Mouse (Mus musculus) midbrain, embryonic 11.5 days (tissue): ENCODE results near the gene Becn1. TPM values are rescaled to one million over a fixed set of nuclear protein-coding genes. Genes with fewer than 3 reads are reported as not detected.
"Not testable (repeated sequence)": the region's sequence is repeated elsewhere in the genome, so short reads cannot be mapped to it uniquely, and the experiment has no call there.

Experiments
- ATAC-seq: fragments of 200-750 bp; cut with Nextera tagmentation; 2 replicates; pipeline ENCODE4 v1.8.0; 2017; ENCODE audit warnings: moderate TSS enrichment, moderate library complexity; ENCODE audit not compliant: low FRiP score
- DNase-seq: peaks from one replicate; pipeline ENCODE4 v3.0.0; 2015; ENCODE audit warnings: low spot score; ENCODE audit errors: missing footprints
- H3K27ac ChIP-seq: fragments of 300-500 bp; sonication (generic); 2 replicates; pipeline ENCODE4 v1.5.1; 2014; ENCODE audit warnings: low read depth, low read length
- H3K27me3 ChIP-seq: fragments of 300-500 bp; sonication (generic); 2 replicates; pipeline ENCODE4 v1.6.1; 2014; ENCODE audit warnings: mild to moderate bottlenecking, low read length, moderate library complexity, mixed read lengths; ENCODE audit not compliant: control insufficient read depth, insufficient read depth
- H3K36me3 ChIP-seq: fragments of 300-500 bp; sonication (generic); 2 replicates; pipeline ENCODE4 v1.6.1; 2014; ENCODE audit warnings: mild to moderate bottlenecking, low read length, moderate library complexity, mixed read lengths; ENCODE audit not compliant: control insufficient read depth, insufficient read depth
- H3K4me1 ChIP-seq: fragments of 300-500 bp; sonication (generic); 2 replicates; pipeline ENCODE4 v1.6.1; 2014; ENCODE audit warnings: low read length; ENCODE audit not compliant: control insufficient read depth, insufficient read depth
- H3K4me2 ChIP-seq: fragments of 300-500 bp; sonication (generic); 2 replicates; pipeline ENCODE4 v1.6.1; 2014; ENCODE audit warnings: mild to moderate bottlenecking, moderate library complexity
- H3K4me3 ChIP-seq: fragments of 300-500 bp; sonication (generic); 2 replicates; pipeline ENCODE4 v1.5.1; 2014; ENCODE audit warnings: low read depth, low read length
- H3K9ac ChIP-seq: fragments of 300-500 bp; sonication (generic); 2 replicates; pipeline ENCODE4 v1.6.1; 2014; ENCODE audit warnings: low read length
- H3K9me3 ChIP-seq: fragments of 300-500 bp; sonication (generic); 2 replicates; pipeline ENCODE4 v1.6.1; 2016; ENCODE audit warnings: low read length; ENCODE audit not compliant: control insufficient read depth
- WGBS: fragments of 180-500 bp; shearing (Covaris S2); extraction: QIAGEN DNeasy Blood & Tissue Kit; methylation state at CpG from one replicate; pipeline ENCODE4 v1.1.7; 2014; 5-methylcytosine and 5-hydroxymethylcytosine counted together
- polyA plus RNA-seq: library from polyadenylated mRNA; unstranded; fragments of >200 nt; fragmentation: Nextera tagmentation; extraction: Ambion mirVana; gene quantifications from 2 replicates; pipeline ENCODE4 v1.2.1, GENCODE M21; 2014

The Becn1 gene
- polyA plus RNA-seq, 1 experiment from 2014 or later = 163 TPM

GRCm38 (mm10) chr11:101334516-101334915 lies 32.4 kb upstream of the Becn1 start:
- Histone ChIP-seq H3K9me3 (no peaks in the 10 kb centered on the region), H3K27ac (no peak overlapping the region), H3K9ac (no peak overlapping the region; the same call in 1 of the 2 replicates), H3K4me2 (no peak overlapping the region), H3K4me3 (no peak overlapping the region), H3K27me3 (no peaks in the 10 kb centered on the region), H3K36me3 (no peaks in the 10 kb centered on the region), H3K4me1 (peaks cover 13% of the 10 kb centered on the region)
- no peak for ATAC-seq
- 3% methylated on average over 6 of the region's 6 CpGs for WGBS
- peak; percentile 90 for DNase-seq

- Histone ChIP-seq H3K4me1 (peaks cover 13% of the 10 kb centered on the region), H3K36me3 (no peaks in the 10 kb centered on the region), H3K27ac (no peak overlapping the region), H3K9me3 (no peaks in the 10 kb centered on the region), H3K4me2 (no peak overlapping the region), H3K27me3 (no peaks in the 10 kb centered on the region), H3K4me3 (no peak overlapping the region), H3K9ac (0 out of 2 replicates have a peak overlapping the region, but pooled peaks have one; percentile 20)
- ATAC-seq (no peak), DNase-seq (peak; percentile 81)
- WGBS = 17% methylated on average over 10 of the region's 10 CpGs
These were observed 31.9 kb upstream of the Becn1 start for GRCm38 (mm10) chr11:101334023-101334422.

DNA sequence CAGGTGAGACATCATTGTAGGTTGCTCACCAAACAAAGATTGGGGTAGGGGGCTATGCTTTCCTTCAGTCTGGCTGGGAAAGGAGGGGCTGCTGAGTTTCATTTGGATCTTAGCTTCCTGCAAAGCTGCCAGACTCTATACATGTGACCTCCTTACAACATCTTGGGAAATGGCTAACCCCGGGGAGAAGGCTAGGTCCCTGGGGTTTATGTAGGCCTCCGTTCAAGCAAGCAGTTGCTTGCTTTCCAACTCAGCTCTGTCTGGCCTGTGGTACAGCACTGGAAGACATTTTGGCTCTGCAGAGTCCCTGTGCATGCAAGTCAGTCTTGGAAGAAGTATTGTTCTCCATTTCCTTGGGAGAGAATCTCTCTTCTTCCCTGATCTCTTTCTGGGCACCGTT lies 30.5 kb upstream of the Becn1 start:
- Histone ChIP-seq H3K27me3 (no peaks in the 10 kb centered on the region), H3K9ac (no peak overlapping the region), H3K9me3 (no peaks in the 10 kb centered on the region), H3K4me3 (no peak overlapping the region), H3K36me3 (no peaks in the 10 kb centered on the region), H3K27ac (no peak overlapping the region), H3K4me1 (peaks cover 7% of the 10 kb centered on the region), H3K4me2 (no peak overlapping the region)
- 87% methylated on average over 3 of the region's 3 CpGs for WGBS
- DNase-seq = no peak
- ATAC-seq = no peak

GRCm38 (mm10) chr11:101330961-101331360 lies 28.9 kb upstream of the Becn1 start:
- not testable (repeated sequence) for DNase-seq, H3K9me3 ChIP-seq, H3K4me1 ChIP-seq, H3K27ac ChIP-seq, H3K4me3 ChIP-seq, ATAC-seq, H3K36me3 ChIP-seq, H3K9ac ChIP-seq, H3K27me3 ChIP-seq, H3K4me2 ChIP-seq
- WGBS = 87% methylated on average over 6 of the region's 6 CpGs

- no peaks in the 10 kb centered on the region for H3K9me3 ChIP-seq
- peaks cover 5% of the 10 kb centered on the region for H3K4me1 ChIP-seq
- peaks cover 4% of the 10 kb centered on the region for H3K36me3 ChIP-seq
- DNase-seq (no peak), ATAC-seq (no peak)
- no peak within 1 kb of the TSS for H3K4me2 ChIP-seq
- no peak within 1 kb of the TSS for H3K9ac ChIP-seq
- H3K4me3 ChIP-seq = no peak within 1 kb of the TSS
- H3K27ac ChIP-seq = no peak within 1 kb of the TSS
- 74% methylated on average over 7 of the region's 7 CpGs for WGBS
- no peaks in the 10 kb centered on the region for H3K27me3 ChIP-seq
These were observed 28.4 kb upstream of the Becn1 start, which contains the start of gene Aoc3 for GRCm38 (mm10) chr11:101330371-101330924. Gene Aoc3, plus strand, starts transcription at chr11:101330605.

DNA sequence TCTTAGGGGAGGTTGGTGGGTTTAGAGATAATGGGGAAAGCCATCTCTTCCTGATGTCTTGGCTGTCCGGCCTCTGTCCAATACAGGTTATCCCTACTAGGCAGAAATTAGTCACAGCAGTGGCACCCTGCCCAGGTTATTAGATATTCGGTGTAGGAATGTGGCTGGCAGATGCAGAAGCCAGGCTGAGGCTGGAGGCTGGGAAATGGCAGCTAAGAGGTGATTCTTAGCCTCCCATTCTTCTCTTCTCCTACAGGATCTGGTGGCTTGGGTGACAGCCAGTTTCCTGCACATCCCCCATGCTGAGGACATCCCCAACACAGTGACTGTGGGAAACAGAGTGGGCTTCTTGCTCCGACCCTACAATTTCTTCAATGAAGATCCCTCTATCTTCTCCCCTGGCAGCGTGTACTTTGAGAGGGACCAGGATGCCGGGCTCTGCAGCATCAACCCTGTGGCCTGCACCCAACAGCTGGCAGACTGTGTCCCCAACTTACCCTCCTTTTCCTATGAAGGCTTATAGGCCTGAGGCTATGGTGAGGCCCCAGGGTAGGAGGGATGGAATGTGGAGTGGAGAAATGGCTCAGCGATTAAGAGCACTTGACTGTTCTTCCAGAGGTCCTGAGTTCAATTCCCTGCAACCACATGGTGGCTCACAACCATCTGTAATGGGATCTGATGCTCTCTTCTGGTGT lies 27.0 kb upstream of the Becn1 start:
- Histone ChIP-seq H3K27ac (no peak overlapping the region), H3K36me3 (peaks cover 7% of the 10 kb centered on the region), H3K9ac (no peak overlapping the region), H3K4me2 (no peak overlapping the region), H3K27me3 (no peaks in the 10 kb centered on the region), H3K9me3 (no peaks in the 10 kb centered on the region), H3K4me3 (no peak overlapping the region), H3K4me1 (no peaks in the 10 kb centered on the region)
- no peak for ATAC-seq
- no peak for DNase-seq
- 91% methylated on average over 6 of the region's 6 CpGs for WGBS

GRCm38 (mm10) chr11:101327311-101327710 lies 25.2 kb upstream of the Becn1 start:
- no peaks in the 10 kb centered on the region for H3K9me3 ChIP-seq
- H3K27me3 ChIP-seq = no peaks in the 10 kb centered on the region
- ATAC-seq = no peak
- H3K4me1 ChIP-seq = no peaks in the 10 kb centered on the region
- H3K27ac ChIP-seq = no peak overlapping the region
- WGBS = 63% methylated on average over 3 of the region's 3 CpGs
- H3K4me3 ChIP-seq = no peak overlapping the region
- H3K4me2 ChIP-seq = no peak overlapping the region
- H3K36me3 ChIP-seq = peaks cover 11% of the 10 kb centered on the region
- DNase-seq = no peak
- no peak overlapping the region for H3K9ac ChIP-seq

GRCm38 (mm10) chr11:101326147-101326546 lies 24.1 kb upstream of the Becn1 start:
- no peak overlapping the region for H3K9ac ChIP-seq
- H3K4me1 ChIP-seq = no peaks in the 10 kb centered on the region
- no peaks in the 10 kb centered on the region for H3K27me3 ChIP-seq
- H3K27ac ChIP-seq = no peak overlapping the region
- DNase-seq = no peak
- H3K9me3 ChIP-seq = no peaks in the 10 kb centered on the region
- no peak for ATAC-seq
- H3K4me2 ChIP-seq = no peak overlapping the region
- no peak overlapping the region for H3K4me3 ChIP-seq
- peaks cover 19% of the 10 kb centered on the region for H3K36me3 ChIP-seq
- 88% methylated on average over 11 of the region's 11 CpGs for WGBS

- not testable (repeated sequence) for H3K4me1 ChIP-seq, H3K4me2 ChIP-seq, H3K9me3 ChIP-seq, H3K27me3 ChIP-seq, H3K4me3 ChIP-seq, H3K27ac ChIP-seq, H3K9ac ChIP-seq, ATAC-seq
- DNase-seq = peak; percentile 1
- H3K36me3 ChIP-seq = peaks cover 24% of the 10 kb centered on the region
- 94% methylated on average over 11 of the region's 11 CpGs for WGBS
These were observed 23.1 kb upstream of the Becn1 start for GRCm38 (mm10) chr11:101325201-101325600.
